Mouse (Mus musculus): ENCODE measurements at regions not wholly inside any gene's neighbourhood (a gene's known extent, or its start where the extent isn't known, plus 50 kb on each side); places are given as distances from the start of the nearest gene placed in this dataset.

DNA sequence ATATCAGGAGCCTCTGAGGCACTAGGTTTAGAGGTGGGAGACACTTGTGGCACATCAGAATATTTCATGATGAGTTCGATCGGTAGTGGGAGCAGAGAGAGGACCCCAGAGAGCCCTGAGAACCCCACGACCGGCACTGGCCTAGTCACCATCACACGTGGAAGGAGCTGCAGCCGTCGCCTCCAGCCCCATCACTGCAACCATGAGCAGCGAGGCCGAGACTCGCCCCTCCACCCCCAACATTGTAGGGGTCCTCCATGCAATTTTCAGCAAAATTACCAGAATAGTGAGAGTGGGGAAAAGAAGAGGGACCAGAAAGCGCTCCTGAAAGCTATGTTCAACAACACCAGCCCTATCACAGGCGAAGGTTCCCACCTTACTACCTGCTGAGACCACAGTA is 297.0 kb downstream of the Edem1 start:
- DNase-seq (ENCODE audit: low spot score) = no peak
- no peak overlapping the region for H3K9ac ChIP-seq (replicated peaks; ENCODE audit: low read length, poor library complexity, severe bottlenecking)
- no peak overlapping the region for H3K27ac ChIP-seq (ENCODE audit: low read depth, low read length)
- H3K4me2 ChIP-seq (ENCODE audit: low read depth, low read length, poor library complexity, severe bottlenecking) = no peak overlapping the region
- WGBS = 94% methylated on average over 12 of the region's 12 CpGs
- H3K36me3 ChIP-seq (ENCODE audit: insufficient read depth, low read length) = no peaks in the 10 kb centered on the region
- no peak overlapping the region for H3K4me3 ChIP-seq (ENCODE audit: low read depth, low read length)
- no peaks in the 10 kb centered on the region for H3K4me1 ChIP-seq (ENCODE audit: insufficient read depth, low read length)
- no peak for ATAC-seq (ENCODE audit: low FRiP score)
- no peaks in the 10 kb centered on the region for H3K27me3 ChIP-seq (ENCODE audit: insufficient read depth, low read length)
- no peak for TF ChIP-seq CTCF (IDR thresholded peaks at IDR 0.05)
- H3K9me3 ChIP-seq (ENCODE audit: low read length) = no peaks in the 10 kb centered on the region

DNA sequence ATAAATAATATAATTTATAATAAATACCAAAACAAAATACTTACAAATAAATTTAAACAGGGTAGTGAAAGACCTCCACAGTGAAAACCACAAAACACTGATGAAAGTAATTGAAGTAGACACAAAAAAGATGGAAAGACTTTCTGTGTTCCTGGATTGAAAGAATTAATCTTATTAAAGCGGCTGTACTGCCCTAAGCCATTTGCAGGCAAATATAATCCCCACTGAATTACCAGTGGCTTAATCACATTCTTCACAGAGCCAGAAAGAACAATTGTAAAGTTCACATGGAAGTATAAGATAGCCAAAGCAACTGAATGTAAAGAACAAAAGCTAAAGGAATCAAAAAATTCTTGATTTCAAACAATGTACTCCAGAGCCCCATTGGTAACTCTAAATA is 298.8 kb downstream of the Edem1 start:
- Histone ChIP-seq H3K4me2 (ENCODE audit: low read depth, low read length, poor library complexity, severe bottlenecking) (no peak overlapping the region), H3K9ac (replicated peaks; ENCODE audit: low read length, poor library complexity, severe bottlenecking) (no peak overlapping the region), H3K27me3 (ENCODE audit: insufficient read depth, low read length) (no peaks in the 10 kb centered on the region), H3K36me3 (ENCODE audit: insufficient read depth, low read length) (no peaks in the 10 kb centered on the region), H3K4me3 (ENCODE audit: low read depth, low read length) (no peak overlapping the region), H3K9me3 (ENCODE audit: low read length) (no peaks in the 10 kb centered on the region), H3K4me1 (ENCODE audit: insufficient read depth, low read length) (no peaks in the 10 kb centered on the region), H3K27ac (ENCODE audit: low read depth, low read length) (no peak overlapping the region)
- 37% methylated on average over 1 of the region's 1 CpGs for WGBS
- no peak for ATAC-seq (ENCODE audit: low FRiP score)
- TF ChIP-seq CTCF (IDR thresholded peaks at IDR 0.05) = no peak
- DNase-seq (ENCODE audit: low spot score) = no peak

GRCm38 (mm10) chr6:109146111-109146510 is 317.7 kb downstream of the Edem1 start:
- Histone ChIP-seq H3K27ac (ENCODE audit: low read depth, low read length) (no peak overlapping the region), H3K27me3 (ENCODE audit: insufficient read depth, low read length) (no peaks in the 10 kb centered on the region), H3K4me3 (ENCODE audit: low read depth, low read length) (no peak overlapping the region), H3K9me3 (ENCODE audit: low read length) (no peaks in the 10 kb centered on the region), H3K36me3 (ENCODE audit: insufficient read depth, low read length) (no peaks in the 10 kb centered on the region), H3K4me2 (ENCODE audit: low read depth, low read length, poor library complexity, severe bottlenecking) (no peak overlapping the region), H3K9ac (replicated peaks; ENCODE audit: low read length, poor library complexity, severe bottlenecking) (no peak overlapping the region), H3K4me1 (ENCODE audit: insufficient read depth, low read length) (no peaks in the 10 kb centered on the region)
- peak; percentile 67 for DNase-seq (ENCODE audit: low spot score)
- TF ChIP-seq CTCF (IDR thresholded peaks at IDR 0.05) = no peak
- no peak for ATAC-seq (ENCODE audit: low FRiP score)
- WGBS = 68% methylated on average over 5 of the region's 5 CpGs

- no peaks in the 10 kb centered on the region for H3K36me3 ChIP-seq (ENCODE audit: insufficient read depth, low read length)
- ATAC-seq (ENCODE audit: low FRiP score) (no peak), DNase-seq (ENCODE audit: low spot score) (no peak)
- no peaks in the 10 kb centered on the region for H3K27me3 ChIP-seq (ENCODE audit: insufficient read depth, low read length)
- no peak overlapping the region for H3K9ac ChIP-seq (replicated peaks; ENCODE audit: low read length, poor library complexity, severe bottlenecking)
- no peaks in the 10 kb centered on the region for H3K9me3 ChIP-seq (ENCODE audit: low read length)
- TF ChIP-seq CTCF (IDR thresholded peaks at IDR 0.05) = peak; percentile 51
- H3K27ac ChIP-seq (ENCODE audit: low read depth, low read length) = no peak overlapping the region
- H3K4me1 ChIP-seq (ENCODE audit: insufficient read depth, low read length) = no peaks in the 10 kb centered on the region
- 85% methylated on average over 8 of the region's 8 CpGs for WGBS
- no peak overlapping the region for H3K4me3 ChIP-seq (ENCODE audit: low read depth, low read length)
- no peak overlapping the region for H3K4me2 ChIP-seq (ENCODE audit: low read depth, low read length, poor library complexity, severe bottlenecking)
Measured at GRCm38 (mm10) chr6:109149043-109149442, 320.6 kb downstream of the Edem1 start.

- 44% methylated on average over 22 of the region's 22 CpGs for WGBS
- DNase-seq (ENCODE audit: low spot score) = peak; percentile 97
- Histone ChIP-seq H3K9ac (replicated peaks; ENCODE audit: low read length, poor library complexity, severe bottlenecking) (no peak overlapping the region), H3K27ac (ENCODE audit: low read depth, low read length) (peak overlapping the region; percentile 51; the same call in 1 of the 2 replicates), H3K36me3 (ENCODE audit: insufficient read depth, low read length) (no peaks in the 10 kb centered on the region), H3K4me3 (ENCODE audit: low read depth, low read length) (no peak overlapping the region), H3K4me1 (ENCODE audit: insufficient read depth, low read length) (no peaks in the 10 kb centered on the region), H3K27me3 (ENCODE audit: insufficient read depth, low read length) (no peaks in the 10 kb centered on the region), H3K9me3 (ENCODE audit: low read length) (no peaks in the 10 kb centered on the region), H3K4me2 (ENCODE audit: low read depth, low read length, poor library complexity, severe bottlenecking) (peak overlapping the region; percentile 5; the same call in 1 of the 2 replicates)
- ATAC-seq (ENCODE audit: low FRiP score) = peak; percentile 87
- TF ChIP-seq CTCF (IDR thresholded peaks at IDR 0.05) = peak; percentile 98
Measured at GRCm38 (mm10) chr6:109150023-109150911, 321.8 kb downstream of the Edem1 start.

- no peak overlapping the region for H3K4me2 ChIP-seq (ENCODE audit: low read depth, low read length, poor library complexity, severe bottlenecking)
- peak; percentile 8; the same call in 1 of the 2 replicates for ATAC-seq (ENCODE audit: low FRiP score)
Measured at GRCm38 (mm10) chr6:109150912-109151256, 322.4 kb downstream of the Edem1 start.

More at GRCm38 (mm10) chr6:109150912-109151256, 322.4 kb downstream of the Edem1 start:
- no peak for DNase-seq (ENCODE audit: low spot score)
- no peak for TF ChIP-seq CTCF (IDR thresholded peaks at IDR 0.05)
- Histone ChIP-seq H3K9ac (replicated peaks; ENCODE audit: low read length, poor library complexity, severe bottlenecking) (no peak overlapping the region), H3K4me1 (ENCODE audit: insufficient read depth, low read length) (no peaks in the 10 kb centered on the region), H3K9me3 (ENCODE audit: low read length) (no peaks in the 10 kb centered on the region), H3K4me3 (ENCODE audit: low read depth, low read length) (no peak overlapping the region), H3K27ac (ENCODE audit: low read depth, low read length) (peak overlapping the region; percentile 51; the same call in 1 of the 2 replicates), H3K27me3 (ENCODE audit: insufficient read depth, low read length) (no peaks in the 10 kb centered on the region), H3K36me3 (ENCODE audit: insufficient read depth, low read length) (no peaks in the 10 kb centered on the region)
- WGBS = 51% methylated on average over 9 of the region's 9 CpGs
